Mouse (Mus musculus): ENCODE results near the gene Gm9833. TPM values are rescaled to one million over a fixed set of nuclear protein-coding genes. Genes with fewer than 3 reads are reported as not detected.

Gm9833 gene
- polyA plus RNA-seq, 1 experiment from 2014 or later, result 1.0 TPM

DNA sequence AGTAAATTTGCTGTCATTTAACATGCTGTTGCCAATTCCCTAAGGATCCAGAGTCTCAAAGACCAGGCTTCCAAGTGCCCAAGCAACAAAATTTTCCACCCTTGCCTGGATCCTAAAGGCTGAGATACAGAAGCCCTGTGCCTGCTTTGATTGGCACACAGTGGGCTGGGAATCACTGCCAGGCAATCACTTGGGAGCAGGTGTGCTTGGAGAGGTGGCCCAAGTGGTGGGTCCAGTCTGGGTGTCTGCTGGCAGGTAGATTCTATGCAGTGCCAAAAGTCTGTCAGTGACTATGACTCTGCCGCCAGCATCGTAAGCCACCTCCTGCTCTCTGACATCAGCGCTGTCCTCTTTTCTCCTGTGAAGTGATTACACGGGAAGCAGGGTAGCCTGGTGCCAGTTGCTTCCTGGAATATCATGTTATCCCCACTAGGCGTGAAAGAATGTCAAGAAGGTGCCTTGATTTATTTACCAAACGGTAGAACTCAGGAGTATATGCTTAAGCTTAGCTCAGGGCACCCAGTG is 3.8 kb downstream of the Gm9833 start:
- Histone ChIP-seq H3K4me3 (replicated peaks) (no peak overlapping the region), H3K36me3 (no peaks in the 10 kb centered on the region), H3K27ac (no peak overlapping the region), H3K9ac (no peak overlapping the region), H3K9me3 (replicated peaks) (no peaks in the 10 kb centered on the region), H3K4me2 (no peak overlapping the region), H3K27me3 (peaks cover 20% of the 10 kb centered on the region), H3K4me1 (replicated peaks) (peaks cover 3% of the 10 kb centered on the region; the same call in 1 of the 2 replicates)
- DNase-seq (no peak), ATAC-seq (ENCODE audit: low read depth) (no peak)
- WGBS (ENCODE audit: insufficient replicate concordance), result 58% methylated on average over 6 of the region's 6 CpGs

DNA sequence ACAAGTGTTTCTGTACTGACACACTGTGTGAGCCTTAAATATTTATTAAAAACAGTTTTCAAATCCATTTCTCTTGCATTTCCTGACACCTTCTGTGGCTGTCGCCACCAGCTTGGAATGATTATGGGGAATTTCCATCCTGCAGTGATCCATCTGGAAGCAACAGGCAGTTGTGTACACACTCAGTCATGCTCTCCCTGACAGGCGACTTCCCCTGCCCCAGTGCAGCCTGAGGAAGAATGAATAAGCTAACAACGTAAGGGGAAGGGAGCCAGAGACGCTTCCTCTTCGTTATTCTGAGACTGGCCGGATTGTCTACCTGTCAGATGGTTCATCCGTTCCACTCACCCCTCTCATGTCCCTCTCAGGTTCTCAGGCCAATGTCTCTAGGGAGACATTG is 4.6 kb downstream of the Gm9833 start:
- no peak overlapping the region for H3K27ac ChIP-seq
- 11% methylated on average over 7 of the region's 7 CpGs for WGBS (ENCODE audit: insufficient replicate concordance)
- H3K27me3 ChIP-seq, result peaks cover 12% of the 10 kb centered on the region
- H3K4me2 ChIP-seq, result no peak overlapping the region
- DNase-seq (no peak), ATAC-seq (ENCODE audit: low read depth) (no peak)
- no peaks in the 10 kb centered on the region for H3K36me3 ChIP-seq
- H3K9ac ChIP-seq, result no peak overlapping the region
- no peak overlapping the region for H3K4me3 ChIP-seq (replicated peaks)
- H3K9me3 ChIP-seq (replicated peaks), result no peaks in the 10 kb centered on the region
- peaks cover 3% of the 10 kb centered on the region; the same call in 1 of the 2 replicates for H3K4me1 ChIP-seq (replicated peaks)

DNA sequence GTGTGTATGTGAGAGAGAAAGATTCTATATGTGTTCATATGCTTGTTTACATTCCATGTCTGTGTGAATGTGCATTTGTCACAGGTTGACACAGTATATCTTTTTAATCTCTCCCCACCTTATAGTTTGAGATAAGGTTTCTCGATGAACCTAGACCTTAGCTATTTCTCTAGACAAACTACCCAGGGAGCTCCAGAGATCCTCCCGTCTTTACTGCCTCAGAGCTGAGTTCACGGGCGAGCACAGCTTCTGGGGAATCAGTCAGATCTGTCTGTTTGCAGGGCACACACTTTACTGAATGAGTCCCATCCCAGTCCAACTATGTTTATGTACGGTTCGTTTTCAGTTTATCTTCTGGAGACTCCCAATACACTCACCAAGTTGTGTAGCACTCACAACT is 5.0 kb downstream of the Gm9833 start:
- Histone ChIP-seq H3K9me3 (replicated peaks) (no peaks in the 10 kb centered on the region), H3K36me3 (no peaks in the 10 kb centered on the region), H3K4me3 (replicated peaks) (no peak overlapping the region), H3K4me2 (no peak overlapping the region), H3K4me1 (replicated peaks) (peaks cover 3% of the 10 kb centered on the region; the same call in 1 of the 2 replicates), H3K27ac (no peak overlapping the region), H3K27me3 (peaks cover 10% of the 10 kb centered on the region), H3K9ac (no peak overlapping the region)
- 57% methylated on average over 6 of the region's 6 CpGs for WGBS (ENCODE audit: insufficient replicate concordance)
- DNase-seq (no peak), ATAC-seq (ENCODE audit: low read depth) (no peak)

DNA sequence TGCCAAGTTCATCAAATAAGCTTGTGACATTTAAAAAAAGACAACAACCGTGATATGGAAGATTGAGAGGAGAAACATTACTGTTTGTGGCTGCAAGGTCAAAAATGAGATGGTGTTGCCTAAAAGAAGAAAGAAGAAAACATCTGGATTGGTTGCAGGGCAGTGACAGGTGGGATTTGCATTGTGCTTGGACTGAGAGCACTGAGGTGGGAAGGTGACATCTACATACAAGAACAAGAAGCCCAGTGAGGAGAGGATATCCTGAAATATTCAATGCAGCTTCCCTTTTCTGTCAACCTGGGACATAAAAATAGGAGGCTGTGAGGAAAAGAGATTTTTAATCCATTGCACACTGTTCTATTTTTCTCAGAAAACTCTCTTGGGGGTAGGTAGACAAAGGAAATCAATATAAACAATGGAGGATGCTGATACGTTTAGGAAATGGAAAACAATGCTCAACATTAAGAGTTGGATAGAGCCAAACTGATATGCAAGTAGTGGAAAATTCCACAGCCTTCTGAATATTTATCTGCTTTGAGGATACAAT is 7.2 kb downstream of the Gm9833 start:
- ATAC-seq (ENCODE audit: low read depth), result no peak
- no peak overlapping the region for H3K27ac ChIP-seq
- H3K9ac ChIP-seq, result no peak overlapping the region
- DNase-seq, result no peak
- no peak overlapping the region for H3K4me2 ChIP-seq
- no peak overlapping the region for H3K4me3 ChIP-seq (replicated peaks)
- H3K4me1 ChIP-seq (replicated peaks), result peaks cover 3% of the 10 kb centered on the region; the same call in 1 of the 2 replicates
- H3K9me3 ChIP-seq (replicated peaks), result no peaks in the 10 kb centered on the region
- WGBS (ENCODE audit: insufficient replicate concordance), result 57% methylated on average over 2 of the region's 2 CpGs
- peaks cover 6% of the 10 kb centered on the region; the same call in 1 of the 2 replicates for H3K27me3 ChIP-seq
- no peaks in the 10 kb centered on the region for H3K36me3 ChIP-seq

DNA sequence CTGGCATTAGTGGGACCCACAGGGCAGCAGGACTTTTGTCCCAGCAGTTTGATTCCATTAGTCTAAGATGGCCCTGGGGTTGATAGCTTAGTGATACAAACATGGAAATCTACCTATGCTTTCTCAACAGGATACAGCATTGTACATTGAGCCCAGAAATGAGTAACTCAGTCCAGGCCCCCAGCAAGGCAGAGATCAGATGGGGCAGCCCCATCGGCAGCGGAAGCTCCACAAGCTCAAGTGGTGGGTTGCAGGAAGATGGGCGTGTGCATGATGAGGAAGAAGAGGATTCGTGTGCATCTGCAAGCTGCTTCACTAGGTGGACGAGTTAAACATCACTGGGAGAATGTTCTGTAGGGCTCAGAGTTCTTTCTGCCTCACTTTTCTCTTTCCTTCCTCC is 11.8 kb downstream of the Gm9833 start:
- H3K4me3 ChIP-seq (replicated peaks), result no peak overlapping the region
- H3K9ac ChIP-seq, result no peak overlapping the region
- no peaks in the 10 kb centered on the region for H3K36me3 ChIP-seq
- no peaks in the 10 kb centered on the region for H3K9me3 ChIP-seq (replicated peaks)
- ATAC-seq (ENCODE audit: low read depth) (no peak), DNase-seq (no peak)
- 69% methylated on average over 5 of the region's 5 CpGs for WGBS (ENCODE audit: insufficient replicate concordance)
- no peak overlapping the region for H3K27ac ChIP-seq
- no peaks in the 10 kb centered on the region for H3K4me1 ChIP-seq (replicated peaks)
- H3K27me3 ChIP-seq, result 0 out of 2 replicates have a peak, but pooled peaks cover 6% of the 10 kb centered on the region
- no peak overlapping the region for H3K4me2 ChIP-seq

DNA sequence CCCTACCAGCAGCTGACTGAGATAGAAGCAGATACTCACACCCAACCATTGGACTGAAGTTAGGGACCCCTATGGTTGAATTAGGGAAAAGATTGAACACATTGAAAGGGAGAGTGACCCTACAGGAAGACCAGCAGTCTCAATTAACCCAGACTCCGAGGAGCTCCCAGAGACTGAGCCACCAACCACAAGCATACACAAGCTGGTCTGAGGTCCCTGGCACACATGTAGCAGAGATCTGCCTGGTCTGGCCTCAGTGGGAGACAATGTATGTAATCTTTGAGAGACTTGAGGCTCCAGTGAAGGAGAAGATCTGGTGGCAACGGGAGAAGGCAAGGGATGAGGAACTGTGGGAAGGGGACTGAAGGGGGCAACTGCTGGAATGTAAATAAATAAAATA is 23.7 kb downstream of the Gm9833 start:
- ATAC-seq (ENCODE audit: low read depth), result no peak
- Histone ChIP-seq H3K27ac (no peak overlapping the region), H3K4me1 (replicated peaks) (no peaks in the 10 kb centered on the region), H3K9me3 (replicated peaks) (no peaks in the 10 kb centered on the region), H3K4me3 (replicated peaks) (no peak overlapping the region), H3K27me3 (no peaks in the 10 kb centered on the region), H3K4me2 (no peak overlapping the region), H3K9ac (no peak overlapping the region), H3K36me3 (no peaks in the 10 kb centered on the region)
- DNase-seq, result no peak
- WGBS (ENCODE audit: insufficient replicate concordance), result 59% methylated on average over 2 of the region's 2 CpGs

DNA sequence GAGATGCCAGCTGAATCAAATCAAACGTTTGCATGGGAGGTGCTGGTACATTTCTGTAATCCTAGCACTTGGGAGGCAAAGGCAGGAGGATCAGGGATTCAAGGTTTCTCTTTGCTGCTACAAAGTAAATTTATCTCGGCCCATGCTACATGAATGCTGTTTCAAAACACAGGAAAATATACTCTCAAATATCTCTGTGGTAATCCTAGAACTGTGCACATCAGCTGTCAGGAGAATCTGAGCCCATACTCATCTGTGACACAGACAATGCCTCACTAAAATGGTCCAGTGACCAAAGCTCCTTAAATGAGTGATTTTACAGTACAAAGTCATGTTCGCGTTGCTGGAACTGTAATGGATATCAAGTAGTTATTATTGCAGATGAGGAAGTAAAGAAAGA is 24.3 kb downstream of the Gm9833 start:
- H3K27me3 ChIP-seq, result no peaks in the 10 kb centered on the region
- no peaks in the 10 kb centered on the region for H3K9me3 ChIP-seq (replicated peaks)
- no peak overlapping the region for H3K4me3 ChIP-seq (replicated peaks)
- DNase-seq (no peak), ATAC-seq (ENCODE audit: low read depth) (no peak)
- WGBS (ENCODE audit: insufficient replicate concordance), result 65% methylated on average over 4 of the region's 4 CpGs
- H3K4me2 ChIP-seq, result no peak overlapping the region
- no peaks in the 10 kb centered on the region for H3K36me3 ChIP-seq
- no peak overlapping the region for H3K27ac ChIP-seq
- no peaks in the 10 kb centered on the region for H3K4me1 ChIP-seq (replicated peaks)
- no peak overlapping the region for H3K9ac ChIP-seq

DNA sequence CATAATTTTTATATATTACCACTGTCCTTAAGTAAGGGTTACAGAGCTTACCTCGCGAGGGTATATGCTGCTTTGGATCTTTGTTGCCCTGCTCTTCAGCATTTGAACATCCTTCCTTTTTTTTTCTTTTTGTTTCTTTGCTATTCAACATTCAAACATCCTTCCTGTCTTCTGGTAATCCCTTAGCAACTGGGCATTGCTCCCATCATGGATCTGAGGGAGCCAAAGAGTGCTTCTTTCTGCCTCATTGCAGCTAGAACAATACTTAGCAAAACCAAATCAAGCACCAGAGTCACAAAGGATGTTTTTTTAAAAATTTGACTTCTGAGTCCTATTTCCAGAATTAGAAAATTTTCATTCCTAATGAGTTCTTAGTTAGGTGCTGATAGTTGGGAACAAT is 24.8 kb downstream of the Gm9833 start:
- no peaks in the 10 kb centered on the region for H3K4me1 ChIP-seq (replicated peaks)
- no peak overlapping the region for H3K4me3 ChIP-seq (replicated peaks)
- no peaks in the 10 kb centered on the region for H3K27me3 ChIP-seq
- no peak overlapping the region for H3K27ac ChIP-seq
- ATAC-seq (ENCODE audit: low read depth) (no peak), DNase-seq (no peak)
- H3K9me3 ChIP-seq (replicated peaks), result no peaks in the 10 kb centered on the region
- 81% methylated on average over 2 of the region's 2 CpGs for WGBS (ENCODE audit: insufficient replicate concordance)
- no peak overlapping the region for H3K9ac ChIP-seq
- no peak overlapping the region for H3K4me2 ChIP-seq
- H3K36me3 ChIP-seq, result no peaks in the 10 kb centered on the region

DNA sequence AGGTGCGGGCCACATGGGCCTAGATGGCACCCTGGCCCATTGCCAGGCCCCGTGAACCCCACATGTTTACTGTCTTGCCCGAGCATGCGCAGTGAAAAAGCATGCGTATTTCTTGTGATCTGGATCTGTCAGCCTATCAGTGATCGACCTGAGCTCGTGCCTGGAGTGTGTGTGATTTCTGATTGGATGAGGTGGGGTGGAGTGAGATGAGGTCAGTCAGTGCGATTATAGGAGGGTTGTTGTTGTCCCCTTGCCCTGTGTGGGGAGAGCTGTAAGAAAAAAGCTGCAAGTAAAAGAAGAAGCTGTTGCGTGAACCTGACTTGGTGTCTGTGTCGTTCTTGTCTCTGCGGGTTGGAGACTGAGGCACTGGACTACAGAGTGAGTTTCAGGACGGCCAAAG is 28.6 kb downstream of the Gm9833 start:
- no peaks in the 10 kb centered on the region for H3K36me3 ChIP-seq
- no peak overlapping the region for H3K9ac ChIP-seq
- 83% methylated on average over 12 of the region's 12 CpGs for WGBS (ENCODE audit: insufficient replicate concordance)
- H3K27ac ChIP-seq, result no peak overlapping the region
- H3K4me2 ChIP-seq, result no peak overlapping the region
- H3K4me1 ChIP-seq (replicated peaks), result no peaks in the 10 kb centered on the region
- ATAC-seq (ENCODE audit: low read depth), result no peak
- no peaks in the 10 kb centered on the region for H3K9me3 ChIP-seq (replicated peaks)
- no peaks in the 10 kb centered on the region for H3K27me3 ChIP-seq
- DNase-seq, result no peak
- no peak overlapping the region for H3K4me3 ChIP-seq (replicated peaks)

DNA sequence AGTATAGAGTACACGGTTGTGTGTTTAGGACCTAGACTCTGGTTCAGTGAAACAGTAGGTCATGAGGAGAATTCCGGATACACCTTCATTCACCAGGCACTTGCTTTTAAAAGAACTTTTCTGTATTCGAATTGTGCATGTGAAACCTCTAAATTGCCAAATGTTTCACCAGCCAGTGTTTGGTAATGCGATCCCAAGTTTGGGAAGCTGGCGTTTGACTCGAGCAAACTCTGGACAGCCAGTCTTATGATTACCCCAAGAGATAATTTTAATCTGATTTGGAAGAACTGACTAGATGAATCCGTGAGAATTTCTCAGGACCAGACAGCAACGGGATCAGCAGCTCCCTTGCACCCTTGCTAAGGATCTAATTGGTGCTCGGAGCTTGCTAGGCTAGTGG is 33.3 kb downstream of the Gm9833 start:
- DNase-seq, result no peak
- peaks cover 9% of the 10 kb centered on the region; the same call in 1 of the 2 replicates for H3K4me1 ChIP-seq (replicated peaks)
- H3K4me3 ChIP-seq (replicated peaks), result no peak overlapping the region
- no peaks in the 10 kb centered on the region for H3K36me3 ChIP-seq
- H3K4me2 ChIP-seq, result no peak overlapping the region
- no peak for ATAC-seq (ENCODE audit: low read depth)
- H3K9me3 ChIP-seq (replicated peaks), result no peaks in the 10 kb centered on the region
- 71% methylated on average over 9 of the region's 9 CpGs for WGBS (ENCODE audit: insufficient replicate concordance)
- no peak overlapping the region for H3K9ac ChIP-seq
- no peaks in the 10 kb centered on the region for H3K27me3 ChIP-seq
- H3K27ac ChIP-seq, result no peak overlapping the region

DNA sequence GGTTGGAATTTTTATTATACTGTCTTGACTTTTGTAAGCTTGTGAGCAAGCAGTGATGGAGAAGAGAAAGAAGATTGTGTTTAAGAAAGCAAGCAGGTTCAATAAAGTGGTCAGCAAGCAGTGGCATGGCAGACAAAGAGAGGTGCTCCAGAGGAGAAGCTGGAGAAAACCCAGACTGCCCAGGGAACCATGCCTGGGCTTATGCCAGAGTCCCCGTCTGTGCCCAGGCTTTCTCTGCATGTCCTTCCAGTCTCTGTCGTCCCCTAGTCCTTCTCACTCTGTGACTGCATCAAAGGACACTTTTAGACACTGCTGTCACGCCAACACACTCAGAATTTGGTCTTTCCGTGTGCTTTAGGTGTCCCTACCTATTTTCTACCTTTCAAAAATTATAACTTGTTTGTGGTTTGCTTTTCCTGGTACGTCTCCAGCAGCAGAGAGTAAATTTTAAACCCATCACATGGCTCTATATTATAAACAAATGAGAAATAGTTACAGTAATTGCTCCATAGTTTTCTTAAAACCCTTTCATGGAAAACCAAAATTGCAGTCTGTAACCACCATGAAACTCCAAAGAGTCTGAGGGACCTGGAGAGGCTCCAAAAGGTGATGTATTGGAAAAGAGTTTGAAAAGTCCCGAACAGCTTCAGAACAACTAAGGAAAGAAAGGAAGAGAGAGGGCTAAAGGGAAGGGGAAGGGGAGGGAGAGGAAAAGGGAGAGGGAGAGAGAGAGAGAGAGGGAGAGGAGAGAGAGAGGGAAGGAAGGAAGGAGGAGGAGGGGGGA is 34.2 kb downstream of the Gm9833 start:
- Histone ChIP-seq H3K36me3 (no peaks in the 10 kb centered on the region), H3K4me2 (no peak overlapping the region), H3K9me3 (replicated peaks) (no peaks in the 10 kb centered on the region), H3K27ac (no peak overlapping the region), H3K4me3 (replicated peaks) (no peak overlapping the region), H3K4me1 (replicated peaks) (peaks cover 9% of the 10 kb centered on the region; the same call in 1 of the 2 replicates), H3K9ac (no peak overlapping the region), H3K27me3 (no peaks in the 10 kb centered on the region)
- WGBS (ENCODE audit: insufficient replicate concordance), result 57% methylated on average over 6 of the region's 6 CpGs
- DNase-seq (no peak), ATAC-seq (ENCODE audit: low read depth) (no peak)

DNA sequence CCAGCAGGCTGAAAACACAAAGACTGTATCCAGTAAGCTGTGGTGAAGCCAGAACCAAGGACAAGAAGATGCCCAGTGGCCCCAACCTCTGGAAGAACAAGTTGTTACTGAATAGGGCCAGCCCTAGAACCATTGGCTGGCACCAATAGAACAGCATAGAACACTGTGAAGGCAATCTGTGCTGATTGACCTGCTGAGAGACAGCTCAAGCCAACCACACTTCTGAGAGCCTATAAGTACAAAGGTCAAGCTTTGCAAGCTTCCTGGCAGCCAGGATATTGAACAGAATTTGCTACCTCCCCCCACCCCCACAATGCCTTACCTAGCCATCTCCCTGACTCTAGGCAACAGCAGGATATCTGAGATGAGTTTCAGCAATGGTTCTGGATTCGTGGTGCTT is 35.7 kb downstream of the Gm9833 start:
- H3K9ac ChIP-seq, result no peak overlapping the region
- WGBS (ENCODE audit: insufficient replicate concordance), result 36% methylated on average over 1 of the region's 1 CpGs
- H3K27ac ChIP-seq, result no peak overlapping the region
- no peak overlapping the region for H3K4me3 ChIP-seq (replicated peaks)
- DNase-seq (no peak), ATAC-seq (ENCODE audit: low read depth) (no peak)
- H3K36me3 ChIP-seq, result no peaks in the 10 kb centered on the region
- no peaks in the 10 kb centered on the region for H3K9me3 ChIP-seq (replicated peaks)
- no peak overlapping the region for H3K4me2 ChIP-seq
- peaks cover 9% of the 10 kb centered on the region; the same call in 1 of the 2 replicates for H3K4me1 ChIP-seq (replicated peaks)
- H3K27me3 ChIP-seq, result no peaks in the 10 kb centered on the region

Data from liver, embryonic 13.5 days (tissue).